Mouse (Mus musculus) retina, adult 2 months (tissue): Measurements from ENCODE around the gene Nod2.
A peak's percentile ranks its signal among the peaks of the same experiment; 100 is the strongest.

Experiments used
- DNase-seq: peaks from one replicate; pipeline ENCODE4 v3.0.0-alpha.2; 2012; ENCODE audit warnings: low read depth, low spot score

The Nod2 gene

DNA sequence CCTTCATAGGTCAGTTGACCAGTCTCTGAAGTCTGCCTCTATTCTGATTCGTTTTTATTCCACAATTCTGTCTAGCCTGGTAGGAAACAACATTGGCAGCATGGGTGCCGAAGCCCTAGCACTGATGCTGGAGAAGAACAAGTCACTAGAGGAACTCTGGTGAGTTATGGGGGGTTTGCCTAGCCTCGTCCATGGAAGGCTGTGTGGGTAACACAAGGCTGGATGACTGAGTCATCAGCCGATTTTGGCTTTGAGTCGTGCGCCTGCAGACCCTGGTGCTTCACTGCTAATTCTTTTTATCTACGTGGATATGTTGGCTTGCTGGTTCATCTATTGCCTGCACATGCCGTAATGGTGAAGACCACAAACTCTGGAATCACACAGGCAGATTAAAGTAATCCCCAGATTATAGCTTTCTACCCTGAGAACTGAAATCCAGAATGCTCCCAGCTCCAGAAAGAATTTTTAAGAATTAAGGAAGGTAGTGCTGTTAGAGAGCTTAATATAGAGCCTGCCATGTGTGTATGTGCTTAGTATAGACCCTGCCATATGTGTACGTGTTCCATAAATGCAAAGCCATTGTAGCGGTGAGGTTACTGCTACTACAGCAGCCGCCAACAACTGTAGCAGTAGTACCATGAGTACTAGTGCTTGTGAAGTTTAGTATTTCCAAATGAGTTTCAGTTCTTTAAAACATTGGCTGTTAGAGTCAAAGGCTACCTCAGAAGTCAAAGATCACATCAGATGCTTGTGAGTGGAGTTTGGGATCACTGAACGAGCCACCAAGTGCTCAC is 28.5 kb downstream of the Nod2 start:
- no peak for DNase-seq

DNA sequence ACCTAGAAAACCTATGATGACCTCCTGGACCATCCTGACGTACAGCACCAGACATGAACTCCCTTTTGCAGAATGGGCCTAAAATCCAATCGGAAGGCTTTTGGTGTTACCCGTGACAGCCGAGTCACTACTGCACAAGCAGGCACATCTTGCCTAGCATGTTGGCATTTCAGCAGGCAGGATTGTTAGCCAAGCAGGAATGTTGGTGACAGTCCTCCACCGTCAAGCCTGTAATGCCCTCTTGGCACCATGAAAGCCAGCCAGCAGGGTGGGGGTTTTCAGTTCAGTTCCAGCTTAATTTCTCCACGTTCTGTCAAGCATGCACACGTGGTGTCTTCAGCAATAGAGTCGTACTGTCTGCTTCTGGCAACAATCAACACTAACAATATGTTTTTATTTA is 30.0 kb downstream of the Nod2 start:
- DNase-seq, result no peak

DNA sequence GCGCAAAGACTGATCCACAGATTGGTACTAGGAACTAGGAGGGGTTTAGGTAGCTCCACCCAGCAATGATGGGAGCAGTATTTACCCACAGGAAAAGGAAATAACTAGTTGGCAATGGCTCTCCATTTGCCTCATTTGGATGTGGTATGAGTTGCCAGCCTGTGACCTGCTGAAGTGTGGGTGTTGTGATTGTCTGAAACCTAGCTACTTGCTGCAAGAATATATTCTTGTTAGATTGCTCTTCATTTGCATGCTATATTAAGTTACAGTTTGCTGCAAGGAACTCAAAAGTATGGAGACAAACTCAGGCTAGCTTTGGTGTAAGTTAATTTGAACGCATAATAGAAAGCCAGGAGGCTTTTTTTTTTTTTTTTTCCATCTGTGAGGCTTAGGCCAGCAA is 33.5 kb downstream of the Nod2 start:
- DNase-seq, result no peak

DNA sequence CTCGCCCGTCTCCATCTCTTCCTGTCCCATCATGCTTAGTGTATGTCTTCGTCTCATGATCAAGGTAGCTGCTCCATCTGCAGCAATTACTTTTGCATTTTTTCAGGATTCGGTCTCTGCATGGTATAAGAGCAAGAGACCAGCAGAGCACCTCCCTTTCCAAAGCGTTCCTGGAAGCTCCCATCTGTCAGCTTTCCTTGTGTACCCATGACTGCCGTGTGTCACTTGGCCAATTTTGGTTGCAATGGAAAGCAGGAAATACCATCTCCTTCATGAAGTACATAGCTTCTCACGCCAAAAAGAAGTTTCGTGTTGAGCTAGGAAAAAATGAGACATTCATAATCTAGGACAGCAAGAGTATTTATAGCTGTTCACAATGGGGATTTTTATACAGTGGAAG is 33.9 kb downstream of the Nod2 start:
- DNase-seq, result no peak

DNA sequence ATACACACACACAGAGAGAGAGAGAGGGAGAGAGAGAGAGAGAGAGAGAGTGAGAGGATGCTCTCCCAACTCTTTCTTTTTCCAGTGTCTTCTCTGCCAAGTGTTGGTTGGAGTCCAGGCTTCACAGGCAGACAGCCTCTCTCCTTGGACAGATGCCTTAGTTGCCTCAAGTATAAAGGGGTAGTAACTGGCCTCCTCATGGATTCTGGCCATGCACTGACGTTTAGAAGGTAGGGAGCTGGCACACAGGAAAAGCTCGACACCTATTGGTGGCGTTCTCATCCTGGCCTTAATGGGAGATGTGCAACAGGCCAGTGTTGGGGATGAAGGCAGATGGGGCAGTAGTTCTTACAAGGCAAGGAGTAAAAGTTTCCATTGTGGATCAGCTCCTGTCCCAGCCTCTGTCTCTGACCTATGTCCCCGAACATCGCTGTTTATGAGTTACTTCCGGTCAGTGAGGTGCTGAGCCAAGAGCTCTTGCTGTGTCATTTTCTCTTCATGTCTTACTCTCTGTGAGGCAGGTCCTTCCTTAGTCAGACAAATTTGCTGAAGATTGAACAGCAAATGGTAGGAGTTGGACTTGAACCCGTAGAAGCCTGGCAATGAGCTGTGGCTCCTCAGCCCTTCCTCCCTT is 36.7 kb downstream of the Nod2 start:
- DNase-seq, result no peak

DNA sequence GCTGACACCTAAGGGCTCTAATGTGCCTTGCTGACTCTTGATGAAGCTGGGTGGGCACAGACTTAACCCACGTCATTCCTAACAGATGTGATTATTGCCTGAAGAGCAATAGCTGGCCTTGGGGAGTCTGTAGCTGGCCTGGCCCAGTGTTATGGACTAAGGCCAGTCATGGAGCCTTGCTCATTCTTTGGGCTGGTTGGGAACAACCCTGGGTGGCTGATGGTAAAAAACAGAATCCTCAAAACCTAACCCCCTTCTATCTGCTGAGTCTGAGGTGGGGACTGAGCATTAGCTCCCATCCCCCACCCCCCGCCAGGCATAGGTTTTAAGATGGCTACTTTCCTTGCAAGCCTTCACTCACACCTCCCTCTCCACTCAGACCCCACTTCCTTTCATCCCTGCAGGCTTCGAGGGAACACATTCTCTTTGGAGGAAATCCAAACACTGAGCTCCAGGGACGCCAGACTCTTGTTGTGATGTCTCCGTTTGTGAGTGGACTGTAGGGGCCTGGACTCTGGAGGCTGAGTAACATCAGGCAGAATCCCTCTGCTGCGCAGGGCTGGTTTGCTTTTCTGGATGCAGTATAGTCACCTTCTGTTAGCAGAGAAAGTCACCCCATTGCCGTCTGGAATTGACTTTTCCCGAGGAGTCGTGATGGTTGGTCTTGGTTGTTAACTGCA is 39.3 kb downstream of the Nod2 start:
- DNase-seq, result no peak

DNA sequence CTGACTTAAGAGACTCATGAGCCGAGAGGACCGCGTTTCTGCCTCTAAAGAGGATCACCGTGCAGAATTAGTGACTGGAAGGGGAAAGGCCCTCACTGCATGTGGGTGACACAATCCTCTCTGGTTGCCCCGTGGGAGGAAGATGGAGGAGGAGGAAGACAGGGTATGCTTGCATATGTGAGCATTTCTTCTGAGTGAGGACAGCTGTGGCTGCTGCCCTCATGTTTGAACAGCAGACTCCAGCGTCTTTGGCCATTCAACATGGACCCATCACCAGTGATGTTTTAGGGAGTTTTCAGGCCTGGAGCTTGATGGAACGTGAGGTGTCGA is 39.8 kb downstream of the Nod2 start:
- no peak for DNase-seq

DNA sequence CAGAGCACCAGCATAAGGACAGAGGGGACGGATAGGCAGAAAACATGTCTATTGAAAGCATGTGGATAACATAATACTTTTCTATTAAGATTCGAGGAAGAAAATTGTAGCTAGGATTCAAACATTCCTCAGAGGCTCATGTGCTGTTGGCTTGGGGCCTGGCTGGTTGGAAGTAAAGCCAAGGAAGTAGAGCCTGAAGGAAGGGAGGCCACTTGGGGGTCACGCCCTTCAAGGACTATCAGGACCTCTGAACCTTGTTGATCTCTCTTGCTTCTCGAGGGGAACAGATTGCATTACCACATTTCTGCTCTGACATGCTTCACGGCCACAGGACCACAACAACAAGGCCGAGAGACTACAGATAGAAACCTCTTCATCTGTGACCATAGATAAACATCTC is 42.0 kb downstream of the Nod2 start:
- DNase-seq, result no peak

DNA sequence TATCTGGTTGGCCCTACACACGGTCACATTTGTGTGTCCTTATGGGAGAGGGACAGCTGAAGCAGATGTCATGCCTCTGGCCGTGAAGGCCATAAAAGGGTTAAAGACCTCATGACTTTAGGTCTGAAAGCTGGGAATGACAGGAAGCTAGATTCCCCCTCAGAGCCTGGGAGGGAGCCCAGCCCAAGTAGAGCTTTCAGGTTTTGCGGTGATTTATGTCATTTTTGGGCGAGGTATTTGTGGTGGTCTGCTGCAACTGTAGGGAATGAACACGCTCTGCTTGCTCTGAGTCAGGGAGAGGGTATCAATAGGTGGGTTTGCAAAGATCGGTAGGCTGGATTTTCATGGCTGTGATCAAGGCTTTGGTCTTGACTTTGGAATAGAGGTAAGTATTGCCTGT is 42.8 kb downstream of the Nod2 start:
- no peak for DNase-seq

DNA sequence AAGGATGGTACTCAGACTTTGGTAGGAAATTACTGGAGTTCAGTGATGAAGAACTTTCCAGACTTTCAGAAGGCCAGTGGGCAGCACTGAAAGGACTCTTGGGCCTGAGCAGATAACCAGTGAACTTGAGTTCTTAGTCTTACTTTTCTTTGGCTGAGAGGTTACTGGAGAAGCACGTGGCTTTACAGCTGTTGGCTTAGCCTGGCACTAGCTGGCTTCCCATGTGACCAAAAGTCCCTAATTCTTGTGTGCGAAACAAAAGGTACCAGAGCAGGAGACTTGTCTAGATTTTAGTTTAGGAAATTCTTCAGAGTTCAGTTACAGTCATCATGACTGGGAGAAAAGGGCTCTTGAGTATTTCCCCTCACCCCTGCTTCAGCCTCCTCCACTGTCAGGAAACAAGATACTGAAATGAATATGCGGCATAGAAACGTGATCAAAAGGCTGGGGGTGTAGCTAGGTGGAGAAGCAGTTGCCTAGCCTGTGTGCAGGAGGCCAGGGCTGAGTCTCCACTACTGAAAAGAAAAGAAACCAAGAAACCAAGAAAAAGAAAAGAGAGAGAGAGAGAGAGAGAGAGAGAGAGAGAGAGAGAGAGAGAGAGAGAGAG is 44.3 kb downstream of the Nod2 start:
- no peak for DNase-seq

DNA sequence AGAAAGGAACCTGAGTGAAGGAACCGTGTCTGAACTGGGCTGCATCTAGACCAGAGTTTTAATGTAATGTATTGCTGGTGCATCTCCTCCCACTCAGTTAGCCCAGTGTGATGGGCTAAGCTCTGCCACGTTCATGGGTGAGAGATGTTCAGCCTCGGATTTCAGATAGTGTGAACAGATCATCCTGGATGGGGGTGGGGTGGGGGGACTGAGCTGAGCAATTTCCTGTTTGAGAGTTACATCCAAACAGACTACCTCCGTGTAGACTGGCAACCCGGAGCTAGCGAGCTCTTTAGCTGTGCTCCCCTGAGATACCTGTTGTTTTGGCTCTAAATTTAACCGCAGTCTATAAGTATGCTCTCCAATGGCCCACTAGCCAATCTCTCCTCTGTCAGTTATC is 44.8 kb downstream of the Nod2 start:
- DNase-seq, result no peak

DNA sequence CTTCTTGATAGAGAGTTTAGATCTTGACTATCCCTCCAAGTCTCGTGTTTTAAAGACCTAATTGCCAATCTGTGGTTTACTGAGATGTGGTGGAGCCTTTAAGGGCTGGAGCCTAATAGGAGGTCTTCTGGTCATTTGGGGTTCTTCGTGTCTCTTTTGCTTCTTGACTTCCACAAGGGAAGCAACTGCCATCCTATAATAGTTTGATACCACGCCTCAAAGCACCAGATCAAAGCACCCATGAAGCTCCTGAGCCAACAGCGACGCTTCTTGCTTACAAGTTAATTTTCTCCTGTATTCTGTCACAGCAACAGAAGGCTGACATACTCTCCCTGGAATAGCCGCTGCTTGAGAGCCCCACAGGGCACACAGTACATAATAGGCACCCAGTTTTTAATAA is 45.8 kb downstream of the Nod2 start:
- DNase-seq, result no peak

DNA sequence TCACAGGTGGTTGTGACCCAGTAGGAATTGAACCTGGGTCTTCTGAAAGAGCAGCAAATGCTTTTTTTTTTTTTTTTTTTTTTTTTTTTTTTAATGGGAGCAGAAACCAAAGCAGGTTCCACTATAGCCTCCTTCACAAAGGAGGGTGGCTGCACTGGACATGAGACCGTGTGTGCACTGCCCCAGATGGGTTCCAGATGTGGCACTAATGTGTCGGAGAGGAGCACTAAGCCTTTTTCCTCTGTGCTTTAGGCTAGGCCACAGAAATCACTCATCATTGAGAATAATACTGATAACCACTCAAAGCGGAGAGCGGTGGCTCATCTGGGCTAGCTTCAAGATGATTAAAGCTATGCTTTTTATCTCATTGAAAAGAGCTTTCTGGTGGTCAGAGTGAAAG is 46.3 kb downstream of the Nod2 start:
- DNase-seq, result no peak

DNA sequence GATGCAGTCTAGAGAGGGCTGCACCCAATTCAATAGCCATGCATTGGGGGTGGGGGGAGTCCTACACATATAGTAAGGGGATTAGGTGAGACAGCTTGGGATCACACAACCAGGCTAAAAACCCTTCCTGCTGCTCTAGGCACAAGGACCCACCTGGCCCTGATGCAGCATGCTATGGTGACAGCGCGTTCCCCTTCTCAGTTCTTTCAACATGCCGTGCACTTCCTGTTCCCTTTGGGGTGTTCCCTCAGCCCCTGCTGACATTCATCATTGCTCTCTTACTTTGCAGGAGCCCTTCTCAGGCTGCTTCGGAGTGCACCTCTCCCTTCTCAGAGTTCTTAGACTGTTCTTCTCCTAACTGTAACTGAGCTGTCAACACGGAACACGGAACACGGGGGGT is 47.2 kb downstream of the Nod2 start:
- DNase-seq, result no peak

DNA sequence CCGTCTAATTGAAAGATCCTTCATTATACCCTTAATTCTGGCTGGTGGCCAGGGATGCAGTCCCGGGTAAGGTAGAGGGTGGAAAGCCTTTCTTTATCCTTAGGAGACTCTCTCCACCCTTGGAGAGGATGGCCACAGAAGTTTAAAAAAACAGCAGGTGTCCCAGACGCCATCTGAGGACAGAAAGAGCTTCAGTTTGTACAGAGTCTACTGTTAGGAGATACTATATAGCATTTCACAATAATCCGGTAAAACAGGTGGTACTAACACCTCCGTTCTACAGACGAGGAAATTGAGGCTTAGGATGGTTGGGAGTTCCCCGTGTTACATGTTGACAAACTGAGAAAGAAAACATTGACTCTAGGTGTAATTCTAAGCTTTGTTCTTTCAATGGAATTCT is 49.1 kb downstream of the Nod2 start:
- DNase-seq, result no peak

DNA sequence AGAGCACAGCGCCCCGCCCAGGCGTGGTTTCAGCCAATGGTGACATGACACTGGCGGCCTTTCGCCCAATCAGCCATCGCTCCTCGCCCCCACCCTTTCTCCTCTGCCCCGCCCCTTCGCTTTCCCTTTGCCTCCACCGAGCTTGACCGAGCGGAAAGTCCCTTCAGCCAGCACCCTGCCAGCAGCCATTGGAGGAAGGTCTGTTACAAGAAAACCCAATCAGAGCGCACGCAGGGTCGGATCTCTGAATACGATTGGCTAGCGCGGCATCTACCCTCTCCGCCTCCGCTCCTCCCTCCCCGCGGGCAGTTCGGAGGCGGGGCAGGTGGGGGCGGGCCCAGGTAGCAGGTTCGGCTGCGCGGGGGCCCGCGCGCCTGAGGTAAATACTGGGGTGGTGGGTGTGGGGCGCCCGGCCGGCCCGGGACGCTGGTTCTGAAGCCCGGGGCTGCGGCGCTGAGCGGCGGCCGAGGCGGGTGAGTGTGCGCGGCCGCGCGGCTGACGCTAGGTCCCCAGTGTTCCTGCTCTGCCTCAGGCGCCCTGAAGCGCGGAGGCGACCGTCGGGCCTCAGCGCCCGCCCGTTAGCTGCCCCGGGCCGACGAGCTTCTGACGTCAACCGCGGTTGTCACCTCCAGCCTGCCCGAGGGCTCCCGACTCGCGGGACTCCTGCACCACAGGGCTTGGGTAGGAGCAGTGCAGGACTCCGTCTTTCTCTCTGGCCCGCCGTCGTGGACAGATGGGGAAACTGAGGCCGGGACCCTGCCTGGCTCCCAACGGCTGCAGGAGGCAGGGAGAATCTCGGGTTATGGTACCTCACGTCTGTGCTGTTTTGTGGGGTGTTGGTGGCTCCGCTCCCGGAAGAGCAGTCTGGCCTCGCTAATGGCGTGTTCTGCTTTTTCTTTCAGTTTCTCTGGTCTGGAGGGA is 49.9 kb downstream of the Nod2 start, which contains the start of gene Cyld:
Cyld (plus strand) TSS at position 308 of the 921 bp plus-strand sequence.
- peak; percentile 97 for DNase-seq

DNA sequence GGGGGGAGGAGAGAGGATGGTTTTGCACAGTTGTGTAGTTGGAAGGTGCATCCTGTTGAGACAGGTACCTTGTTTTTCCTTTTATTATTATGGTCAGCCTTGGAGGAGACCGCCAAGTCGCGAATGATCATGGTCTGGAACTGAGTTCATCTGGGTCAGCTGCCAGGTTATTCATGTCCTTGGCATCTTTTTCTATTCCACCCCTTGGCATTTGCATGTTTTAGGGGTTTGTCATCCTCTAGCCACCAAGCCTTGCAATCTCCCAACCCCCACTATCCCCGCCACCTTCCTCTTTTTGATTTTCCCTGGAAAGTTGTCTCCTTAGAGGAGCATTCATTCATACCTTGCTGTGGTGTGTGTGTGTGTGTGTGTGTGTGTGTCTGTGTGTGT is 50.5 kb downstream of the Nod2 start:
- no peak for DNase-seq

DNA sequence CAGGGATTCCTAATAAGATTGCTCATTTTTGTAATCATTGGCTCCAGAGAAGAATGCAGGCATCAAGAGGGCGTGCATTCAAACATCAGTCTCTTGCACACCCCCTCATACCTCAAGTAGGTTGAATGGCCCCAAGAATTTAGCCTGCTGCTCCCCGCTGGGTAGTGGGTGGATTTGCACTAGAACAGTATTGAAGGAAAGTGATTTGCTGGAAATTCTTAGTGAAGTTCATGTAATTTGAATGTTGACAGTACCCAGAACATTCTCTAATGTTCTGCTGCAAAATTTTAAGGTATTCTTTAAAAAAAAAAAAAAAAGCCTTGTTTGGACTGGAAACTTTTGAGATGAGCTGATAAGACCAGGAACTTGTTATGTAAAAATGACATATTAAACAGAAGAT is 50.9 kb downstream of the Nod2 start:
- no peak for DNase-seq

DNA sequence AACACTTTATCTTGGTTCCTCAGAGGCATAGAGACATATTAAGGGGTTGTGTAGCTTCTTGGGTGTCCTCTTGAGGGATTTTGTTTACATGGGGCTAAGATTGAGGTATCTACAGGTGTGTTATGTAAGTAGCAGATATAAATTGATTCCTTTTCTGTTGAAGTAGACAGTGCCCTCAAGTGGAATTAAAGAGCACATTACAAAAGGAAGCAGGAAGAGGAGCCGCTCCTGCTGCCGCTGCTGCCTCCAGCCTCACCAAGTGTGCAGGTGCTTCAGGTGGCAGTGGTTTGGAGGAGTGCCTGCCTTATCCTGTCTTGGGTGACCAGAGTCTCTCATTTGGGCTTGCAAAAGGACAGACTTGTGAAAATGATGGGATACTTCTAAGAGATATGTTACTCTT is 54.5 kb downstream of the Nod2 start:
- no peak for DNase-seq

DNA sequence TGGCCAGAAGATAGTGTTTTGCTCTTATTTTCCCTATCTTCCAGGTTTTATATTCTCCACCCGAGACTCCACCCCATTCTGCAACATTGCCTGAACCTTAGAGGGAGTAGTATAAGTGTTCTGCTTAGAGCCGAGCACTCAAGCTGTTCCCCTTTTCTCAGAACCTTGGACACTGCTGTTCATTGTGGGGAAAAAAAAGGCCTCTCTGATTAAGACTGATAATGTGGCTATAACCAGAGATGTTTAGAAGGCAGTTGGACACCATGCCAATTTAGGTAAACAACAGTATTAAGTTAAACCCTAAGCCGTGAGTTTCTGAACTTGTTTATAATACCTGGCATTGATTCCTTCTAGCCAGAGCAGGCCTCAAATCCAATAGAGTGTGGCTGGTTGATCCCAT is 55.7 kb downstream of the Nod2 start:
- no peak for DNase-seq

DNA sequence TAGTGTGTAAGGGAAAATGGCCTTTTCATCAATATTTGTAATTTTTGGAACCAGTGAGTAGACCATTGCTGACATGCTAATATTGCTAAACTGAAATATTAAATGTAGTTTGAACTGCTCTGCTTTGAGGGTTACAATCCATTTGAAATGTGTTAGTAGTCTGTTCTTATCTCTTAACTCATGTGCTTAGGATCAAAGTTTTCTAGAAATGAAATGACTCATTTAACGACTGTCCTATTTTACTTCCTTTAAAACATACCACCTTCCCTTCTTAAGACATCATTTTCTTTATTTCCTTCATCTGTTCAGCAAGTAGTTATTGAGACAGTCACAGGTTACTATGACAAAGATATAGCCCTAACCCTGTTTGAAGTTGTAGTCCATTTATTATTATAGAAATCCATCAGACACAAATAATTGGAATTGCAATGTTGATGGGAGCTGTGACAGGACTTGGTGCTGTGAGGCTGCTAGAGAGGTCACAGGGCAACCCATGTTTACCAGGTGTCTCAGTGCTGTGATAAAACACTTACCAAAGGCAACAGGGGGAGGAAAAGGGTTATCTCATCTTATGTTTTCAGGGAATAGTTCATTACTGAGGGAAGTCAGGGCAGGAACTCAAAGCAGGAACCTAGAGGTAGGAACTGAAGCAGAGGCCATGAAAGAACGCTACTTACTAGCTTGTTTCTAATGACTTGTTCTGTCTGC is 76.3 kb downstream of the Nod2 start:
- no peak for DNase-seq
